Mouse (Mus musculus): ENCODE measurements around the gene Coro2b.

Coro2b gene

DNA sequence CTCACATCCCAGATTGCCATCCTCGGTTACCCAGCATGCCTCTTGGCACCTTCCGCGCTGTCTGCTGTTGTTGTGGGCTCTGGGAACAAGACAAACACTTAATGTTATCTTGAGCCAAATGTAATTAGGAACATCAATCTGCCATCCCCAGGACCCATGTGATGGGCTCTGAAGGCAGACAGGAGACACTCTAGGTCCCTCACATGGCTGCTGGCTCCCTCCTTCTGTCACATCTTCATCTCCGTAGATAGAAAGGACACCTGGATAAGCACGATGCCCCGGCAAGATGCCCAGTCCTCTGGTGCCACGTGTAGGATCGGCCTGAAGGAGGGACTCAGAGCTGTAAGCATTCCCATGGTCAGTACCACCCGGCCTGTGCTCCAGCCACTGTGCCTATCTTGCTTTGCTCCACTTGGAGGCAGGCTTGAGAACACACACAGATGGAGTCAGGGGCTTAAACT lies 2.4 kb upstream of the Coro2b start:
- DNase-seq = no peak

DNA sequence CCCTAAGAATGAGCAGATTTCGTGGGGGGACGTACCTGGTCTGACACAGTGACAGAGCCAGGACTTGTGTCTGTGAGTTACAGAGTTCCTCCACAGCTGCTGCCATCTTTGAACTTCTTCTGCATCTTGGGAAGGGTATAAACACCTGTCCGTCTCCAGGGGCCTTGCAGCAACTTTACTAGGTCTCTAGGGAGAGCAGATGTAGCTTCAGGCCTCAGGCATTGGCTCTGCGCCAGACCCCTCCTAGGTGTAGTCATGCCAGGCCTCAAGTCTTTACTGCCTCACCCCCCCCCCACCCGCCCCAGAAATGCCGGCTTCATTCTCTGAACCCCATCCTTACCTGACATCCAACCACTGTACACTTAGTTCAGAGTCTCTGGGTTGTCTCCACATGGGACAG lies 1.1 kb upstream of the Coro2b start:
- DNase-seq = no peak

DNA sequence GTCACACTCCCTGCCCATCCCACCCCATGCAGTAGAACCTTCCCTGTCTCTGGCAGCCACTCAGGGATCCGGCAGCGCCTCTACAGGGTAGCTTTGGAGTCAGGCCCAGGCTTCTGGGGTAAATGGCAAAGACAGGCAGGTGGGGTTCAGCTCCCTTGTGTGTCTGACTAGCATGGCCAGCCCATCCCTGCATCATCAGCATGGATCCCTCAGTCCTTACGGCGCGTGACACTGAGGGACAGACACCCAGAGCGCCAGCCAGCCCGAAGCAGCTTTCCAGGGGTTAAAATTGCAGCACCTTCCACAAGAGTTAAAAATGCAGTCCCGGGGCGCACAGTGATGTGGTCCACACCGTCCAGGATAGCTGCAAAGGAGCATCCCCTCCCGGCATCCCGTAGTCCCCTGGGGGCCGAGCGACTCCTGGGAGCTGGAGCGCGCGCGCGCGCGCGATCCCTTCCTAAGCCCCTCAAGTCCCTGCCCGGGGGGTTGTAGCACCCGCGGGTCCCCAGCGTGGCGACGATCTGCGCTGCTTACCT lies 657 bp downstream of the Coro2b start:
- DNase-seq = no peak

DNA sequence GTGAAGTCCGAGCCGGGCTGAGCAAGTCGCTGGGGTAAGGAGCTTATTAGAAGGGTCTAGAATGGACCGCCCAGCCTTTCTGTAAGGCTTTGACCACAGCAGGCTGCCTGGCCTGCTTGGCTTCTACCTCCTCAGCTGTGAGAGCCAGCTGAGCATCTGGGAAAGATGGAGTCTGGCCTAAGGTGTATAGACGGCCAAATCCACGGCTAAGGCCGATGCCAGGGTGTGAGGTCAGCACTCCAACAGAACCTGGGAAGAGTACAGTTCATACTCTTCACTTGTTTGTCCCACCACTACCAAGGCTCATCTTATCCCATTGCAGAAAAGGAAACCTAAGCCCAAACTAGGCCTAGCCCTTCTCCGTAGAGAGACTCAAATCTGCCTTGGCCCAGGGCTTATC lies 1.3 kb downstream of the Coro2b start:
- no peak for DNase-seq

DNA sequence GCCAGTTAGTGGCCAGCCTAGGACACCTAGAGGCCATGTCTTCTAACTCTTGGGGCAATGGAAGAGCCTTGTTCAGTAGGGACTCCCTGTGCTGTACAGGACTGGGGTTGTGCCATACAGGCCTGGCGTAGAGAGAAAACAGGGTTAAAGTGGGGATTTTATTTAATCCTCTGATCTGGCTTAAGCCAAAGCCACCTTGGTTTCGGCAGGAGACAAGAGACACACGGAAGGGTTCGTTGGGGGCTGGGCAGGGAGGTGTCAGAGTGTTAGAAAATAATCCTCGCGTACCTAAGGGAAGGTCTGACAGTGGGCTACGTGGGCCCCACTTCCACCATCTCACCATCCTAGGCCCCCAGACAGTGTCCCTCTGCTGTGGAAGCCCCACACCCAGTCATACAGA lies 2.2 kb downstream of the Coro2b start:
- no peak for DNase-seq

DNA sequence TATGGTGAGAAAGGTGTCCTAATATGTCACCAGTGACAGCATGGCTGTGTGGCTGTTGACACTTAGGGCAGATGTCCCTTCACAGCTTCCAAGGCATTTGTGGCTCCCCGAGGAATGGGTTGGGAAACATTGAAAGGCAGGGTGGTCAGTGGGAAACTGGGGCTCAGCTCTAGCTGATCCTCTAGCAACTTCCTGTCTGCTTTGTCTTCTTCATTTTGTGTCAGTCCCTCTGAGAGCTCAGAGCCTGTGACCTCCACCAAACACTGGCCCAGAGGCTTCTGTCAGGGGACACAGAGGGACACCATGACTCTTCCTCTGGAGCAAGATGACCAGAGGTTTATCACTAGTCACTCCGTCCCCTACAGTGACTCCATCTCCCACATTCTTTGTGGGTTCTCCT lies 2.7 kb downstream of the Coro2b start:
- no peak for DNase-seq

DNA sequence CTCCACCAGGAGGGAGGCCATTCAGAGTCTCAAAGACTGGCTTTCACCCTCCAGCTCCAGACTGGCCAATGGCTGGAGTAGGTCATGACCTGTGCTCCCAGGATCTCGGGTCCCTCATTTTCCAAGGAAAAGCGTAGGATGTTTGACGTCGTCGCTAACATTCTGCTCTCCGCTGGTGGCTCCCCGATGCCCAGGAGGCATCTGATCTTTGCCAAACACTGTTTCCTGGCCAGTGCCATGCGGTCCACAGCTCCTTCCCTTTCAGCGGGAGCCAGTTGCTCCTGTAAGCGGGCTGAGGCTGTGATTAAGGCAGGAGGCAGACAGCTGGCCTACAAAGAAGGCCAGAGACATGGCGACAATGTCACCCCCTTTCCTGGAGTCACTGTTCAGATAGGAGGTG lies 4.0 kb downstream of the Coro2b start:
- no peak for DNase-seq

DNA sequence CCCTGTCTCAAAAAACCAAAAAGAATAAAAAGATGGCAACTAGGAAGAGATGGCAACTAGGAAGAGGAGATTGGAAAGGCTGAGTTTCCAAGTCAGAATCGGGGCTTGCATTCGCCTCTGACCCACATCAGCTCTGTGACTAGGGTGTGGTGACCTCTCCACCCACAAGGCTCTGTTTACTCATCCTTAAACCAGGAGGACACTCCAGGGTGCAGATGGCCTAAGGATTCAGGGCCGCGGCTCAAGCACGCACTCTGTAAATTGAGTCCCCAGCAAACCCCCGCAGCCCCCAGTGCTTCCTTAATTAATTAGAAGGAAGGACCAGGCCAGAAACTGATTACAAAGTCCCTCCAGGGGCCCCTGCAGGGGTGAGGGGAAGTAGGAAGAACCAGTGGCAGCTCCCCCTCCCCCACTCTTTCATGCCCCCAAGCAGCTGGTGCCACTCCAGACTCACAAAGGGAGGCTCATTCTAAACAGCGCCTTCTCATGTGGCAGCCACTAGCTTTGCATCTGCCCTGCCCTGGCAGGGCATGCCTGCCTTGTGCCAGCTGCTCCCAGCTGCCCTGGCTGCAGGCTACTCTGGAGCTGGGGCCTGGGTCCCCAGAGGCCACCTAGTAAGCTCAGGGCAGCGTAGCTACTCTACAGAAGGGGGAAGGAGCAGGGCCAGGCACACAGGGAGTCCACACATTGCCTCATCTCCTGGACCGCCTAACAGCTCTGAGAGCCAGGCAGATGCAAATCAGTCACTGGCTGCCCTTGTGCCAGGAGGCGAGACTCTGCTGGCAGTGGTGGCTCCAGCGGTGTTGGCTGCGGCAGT lies 5.2 kb downstream of the Coro2b start:
- DNase-seq = peak; percentile 68

DNA sequence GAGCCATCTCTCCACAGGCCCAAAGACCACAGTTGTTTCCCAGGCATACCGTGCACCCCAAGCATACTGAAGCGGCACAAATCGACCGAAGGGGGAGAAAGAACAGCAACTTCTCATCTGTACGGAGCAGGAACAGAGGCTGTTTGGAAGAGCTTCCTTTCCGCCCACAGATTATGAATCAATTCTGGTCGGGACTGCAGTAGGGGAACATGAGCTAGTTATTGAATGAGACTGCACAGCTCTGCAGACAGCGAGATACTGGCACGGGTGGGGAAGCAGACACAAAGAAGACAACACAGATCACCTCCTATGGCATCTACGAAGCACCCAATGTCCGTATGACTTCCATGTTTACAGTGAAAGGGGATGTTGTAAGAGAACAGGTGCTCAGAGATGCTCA lies 8.3 kb downstream of the Coro2b start:
- no peak for DNase-seq

DNA sequence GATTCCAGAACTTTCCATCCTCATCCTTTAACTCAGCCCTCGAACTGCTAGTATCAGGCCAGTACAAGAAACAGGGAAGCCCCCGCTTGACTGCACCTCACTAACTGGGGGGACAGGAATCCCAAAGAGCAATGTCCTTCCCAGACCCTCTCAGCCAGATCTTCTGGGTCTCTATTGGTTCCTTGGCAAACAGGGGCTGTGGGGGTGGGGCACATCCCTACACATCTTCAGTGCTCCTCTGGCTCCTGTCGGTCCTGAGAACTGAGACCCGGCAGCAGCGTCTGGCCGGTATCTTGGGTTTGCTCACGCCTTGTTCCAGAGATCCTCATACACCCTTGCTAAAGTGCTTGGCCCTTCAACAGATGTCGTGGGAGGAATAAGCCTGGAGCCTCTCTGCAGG lies 10.0 kb downstream of the Coro2b start:
- DNase-seq = no peak

DNA sequence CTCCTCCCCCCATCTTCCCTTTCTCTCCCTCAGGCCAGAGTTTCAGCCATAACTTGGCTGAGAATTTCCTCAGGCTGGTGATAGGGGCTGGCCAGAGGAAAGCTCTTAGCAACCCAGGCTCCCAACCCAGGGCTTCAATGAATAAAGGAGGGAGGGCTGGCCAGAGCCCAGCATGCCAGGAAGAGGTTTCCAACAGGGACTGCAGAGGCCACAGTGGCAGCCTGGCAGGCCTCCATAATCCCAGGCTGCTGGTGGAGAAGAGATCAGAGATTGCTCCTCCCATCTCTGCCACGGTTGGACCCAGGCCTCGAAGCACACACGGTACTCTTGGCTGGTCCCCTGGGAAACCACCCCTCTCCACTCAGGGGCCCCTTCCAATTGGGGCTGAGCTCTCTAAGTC lies 10.4 kb downstream of the Coro2b start:
- peak; percentile 67 for DNase-seq

DNA sequence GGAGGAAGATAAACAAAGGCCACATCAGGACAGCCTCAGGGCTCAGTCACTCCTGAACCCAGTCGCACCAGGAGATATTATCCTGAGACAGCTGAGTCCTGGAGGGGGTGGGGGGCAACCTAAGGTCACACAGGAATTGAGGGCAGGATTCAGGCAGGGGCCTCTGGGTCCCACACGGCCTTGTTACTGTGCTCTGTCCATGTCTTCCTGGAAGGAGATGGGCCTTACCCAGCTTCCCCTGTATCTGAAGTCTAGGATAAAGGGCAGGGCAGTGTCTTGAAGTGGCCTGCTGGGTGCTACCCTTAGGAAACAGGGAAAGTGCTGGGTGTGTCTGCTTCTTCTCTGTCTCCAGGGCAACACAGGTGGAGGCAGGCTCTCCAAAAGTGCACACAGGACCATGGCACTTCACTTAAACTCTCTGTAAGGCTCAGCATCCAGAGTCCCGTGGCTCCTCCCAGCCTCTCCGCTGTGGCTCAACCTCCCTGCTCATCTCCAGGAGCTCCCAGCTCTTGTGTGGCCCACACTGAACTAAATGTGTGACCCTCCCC lies 12.0 kb downstream of the Coro2b start:
- peak; percentile 63 for DNase-seq

DNA sequence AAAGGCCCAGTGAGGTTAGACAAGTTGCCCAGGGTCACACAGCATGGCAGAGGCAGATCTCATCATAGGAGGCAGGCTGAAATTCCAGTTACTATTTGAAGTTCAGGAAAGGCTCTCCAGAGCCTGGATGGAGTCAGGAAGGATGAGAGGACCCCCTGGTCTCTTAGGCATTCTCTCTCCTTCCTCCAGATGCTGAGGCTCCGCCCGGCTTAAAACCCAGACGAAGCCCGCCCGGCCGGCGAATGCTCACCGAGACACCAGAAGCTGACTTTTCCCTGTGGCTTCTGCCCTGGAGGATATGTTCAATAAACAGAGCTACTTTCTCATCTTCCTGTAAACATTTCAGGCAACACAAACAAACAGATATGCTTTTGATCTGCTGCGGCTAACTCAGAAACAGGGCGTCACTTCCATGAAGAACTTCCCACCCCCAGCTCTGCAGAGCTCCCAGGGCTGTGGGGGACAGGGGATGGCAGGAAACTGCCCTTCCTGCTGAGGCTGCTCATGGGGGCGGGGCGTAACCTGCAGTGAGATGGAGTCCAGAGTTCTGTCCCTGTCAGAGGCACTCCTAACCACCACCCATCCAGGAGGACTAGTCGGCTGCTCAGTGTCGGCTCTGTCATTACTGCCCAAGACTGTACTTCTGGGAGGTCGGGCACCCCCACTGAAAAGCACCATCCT lies 13.9 kb downstream of the Coro2b start:
- DNase-seq = peak; percentile 89

DNA sequence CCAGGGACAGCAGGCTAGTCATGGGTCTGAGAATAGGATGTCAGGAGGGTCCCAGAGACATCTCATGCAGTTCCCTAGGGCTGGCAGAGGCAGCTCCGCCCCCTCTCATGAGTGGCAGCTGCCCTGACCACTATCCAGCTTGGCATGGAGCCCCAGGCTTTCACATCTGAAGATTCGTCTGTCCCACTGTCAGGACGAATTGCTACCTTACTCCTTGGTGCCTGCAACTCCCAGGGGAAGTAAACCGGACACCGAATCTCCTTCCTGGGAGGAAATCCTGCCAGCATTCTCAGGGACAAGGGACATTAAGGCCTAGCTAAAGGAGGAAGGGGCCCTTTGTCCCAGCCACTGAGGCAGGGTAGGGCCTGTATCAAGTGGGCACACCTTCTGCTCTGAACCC lies 14.6 kb downstream of the Coro2b start:
- peak; percentile 87 for DNase-seq

DNA sequence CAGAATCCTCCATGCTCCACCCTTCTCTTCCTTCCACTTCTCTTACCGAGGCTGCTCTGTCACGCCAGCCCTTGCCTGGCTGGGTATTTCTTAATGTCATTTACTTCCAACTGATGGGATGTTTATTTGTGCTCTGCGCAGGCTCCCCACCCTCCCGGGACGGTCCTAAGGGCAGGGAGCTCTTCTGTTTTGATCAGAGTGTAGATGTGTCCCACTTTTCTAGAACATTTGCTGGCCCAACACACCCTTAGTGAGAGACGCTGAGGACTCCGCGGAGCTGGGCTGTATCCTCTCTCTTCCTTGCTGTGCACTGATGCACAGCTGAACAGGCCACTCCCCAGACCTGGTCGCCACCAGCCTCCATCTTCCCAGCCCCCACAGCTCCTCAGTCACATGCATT lies 15.3 kb downstream of the Coro2b start:
- peak; percentile 83 for DNase-seq

DNA sequence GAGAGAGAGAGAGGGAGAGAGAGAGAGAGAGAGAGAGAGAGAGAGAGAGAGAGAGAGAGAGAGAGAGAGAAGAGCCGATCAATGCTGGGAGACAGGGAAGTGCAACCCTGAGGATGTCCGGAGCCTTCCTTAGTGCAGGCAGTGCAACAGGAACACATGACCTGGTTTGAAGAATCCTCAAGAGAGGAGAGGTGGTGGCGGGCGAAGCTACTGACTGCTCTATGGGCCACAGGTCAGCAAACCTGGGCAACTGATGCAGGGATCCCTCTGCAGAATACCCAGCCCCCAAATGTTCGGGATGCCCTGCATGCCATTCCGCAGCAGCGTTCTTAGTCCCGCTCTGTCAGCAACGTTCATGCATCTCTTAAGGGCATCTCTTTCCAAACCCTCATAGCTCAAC lies 15.9 kb downstream of the Coro2b start:
- no peak for DNase-seq

DNA sequence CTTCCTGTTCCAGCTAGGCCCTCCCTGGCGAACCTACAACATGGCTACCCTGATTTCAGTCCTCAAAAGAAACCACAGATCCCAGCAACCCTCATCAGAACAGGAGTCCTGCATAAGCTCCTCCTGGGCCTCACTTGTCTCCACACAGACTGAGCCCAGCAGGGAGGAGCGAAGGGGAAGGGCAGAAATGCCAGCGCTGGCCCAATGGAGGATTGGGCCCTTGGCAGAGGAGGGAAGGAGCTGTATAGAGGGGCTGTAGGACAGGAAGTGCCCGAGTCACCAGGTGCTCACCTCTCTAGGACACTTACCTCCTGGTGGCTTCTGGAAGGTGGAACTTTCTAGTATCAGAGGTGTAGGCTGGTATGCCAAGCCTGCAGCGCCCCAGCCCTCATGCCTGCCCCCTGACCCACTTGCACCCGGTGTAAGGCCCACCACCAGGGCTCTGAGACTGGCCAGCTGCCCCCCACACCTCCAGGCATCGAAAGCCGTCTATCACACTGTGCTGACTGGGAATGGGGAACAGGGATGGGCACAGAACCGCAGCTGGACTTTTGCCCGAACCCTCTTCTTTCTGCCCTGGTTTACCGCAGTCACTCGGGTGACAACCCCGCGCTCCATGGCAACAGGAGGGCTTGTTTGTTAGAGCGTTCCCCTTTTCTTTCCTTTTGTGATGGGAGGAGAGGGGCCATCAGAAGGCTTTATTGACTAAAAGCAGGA lies 16.9 kb downstream of the Coro2b start:
- no peak for DNase-seq

DNA sequence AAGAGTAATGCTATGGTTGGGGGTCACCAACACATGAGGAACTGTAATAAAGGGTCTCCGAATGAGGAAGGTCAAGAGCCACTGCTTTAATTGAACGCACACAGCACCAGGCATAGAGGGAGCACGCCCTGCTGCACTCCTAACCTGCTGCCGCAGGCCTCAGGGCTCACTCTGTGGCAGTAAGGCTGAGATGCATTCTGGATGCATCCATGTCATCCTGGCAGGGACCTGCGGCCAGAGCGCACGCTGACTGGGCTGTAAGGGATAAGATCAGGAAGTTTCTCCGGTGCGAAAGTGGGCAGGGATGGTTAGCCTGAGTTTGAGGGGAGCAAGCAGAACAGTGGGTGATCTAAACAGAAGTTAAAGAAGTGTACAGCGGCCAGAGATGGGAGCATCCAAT lies 17.5 kb downstream of the Coro2b start:
- DNase-seq = no peak

DNA sequence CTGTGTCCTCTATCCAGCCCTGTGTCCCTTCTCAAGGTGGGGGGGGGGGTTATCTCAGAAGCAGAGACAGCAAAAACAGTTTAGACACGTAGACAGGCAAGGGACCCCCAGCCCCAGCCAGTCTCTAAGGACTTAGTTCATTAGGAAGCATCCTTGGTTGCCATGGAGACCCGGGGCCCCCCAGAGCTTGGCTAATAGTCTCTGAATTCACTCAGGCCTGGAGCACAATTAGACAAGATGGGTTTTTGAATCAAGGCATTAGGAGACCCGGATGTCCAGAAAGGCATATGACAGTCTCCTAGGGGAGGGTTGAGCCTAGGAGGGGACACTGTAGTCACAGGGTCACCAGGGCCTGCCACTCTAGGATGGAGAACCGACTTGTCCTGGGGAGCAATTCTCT lies 18.3 kb downstream of the Coro2b start:
- DNase-seq = no peak

DNA sequence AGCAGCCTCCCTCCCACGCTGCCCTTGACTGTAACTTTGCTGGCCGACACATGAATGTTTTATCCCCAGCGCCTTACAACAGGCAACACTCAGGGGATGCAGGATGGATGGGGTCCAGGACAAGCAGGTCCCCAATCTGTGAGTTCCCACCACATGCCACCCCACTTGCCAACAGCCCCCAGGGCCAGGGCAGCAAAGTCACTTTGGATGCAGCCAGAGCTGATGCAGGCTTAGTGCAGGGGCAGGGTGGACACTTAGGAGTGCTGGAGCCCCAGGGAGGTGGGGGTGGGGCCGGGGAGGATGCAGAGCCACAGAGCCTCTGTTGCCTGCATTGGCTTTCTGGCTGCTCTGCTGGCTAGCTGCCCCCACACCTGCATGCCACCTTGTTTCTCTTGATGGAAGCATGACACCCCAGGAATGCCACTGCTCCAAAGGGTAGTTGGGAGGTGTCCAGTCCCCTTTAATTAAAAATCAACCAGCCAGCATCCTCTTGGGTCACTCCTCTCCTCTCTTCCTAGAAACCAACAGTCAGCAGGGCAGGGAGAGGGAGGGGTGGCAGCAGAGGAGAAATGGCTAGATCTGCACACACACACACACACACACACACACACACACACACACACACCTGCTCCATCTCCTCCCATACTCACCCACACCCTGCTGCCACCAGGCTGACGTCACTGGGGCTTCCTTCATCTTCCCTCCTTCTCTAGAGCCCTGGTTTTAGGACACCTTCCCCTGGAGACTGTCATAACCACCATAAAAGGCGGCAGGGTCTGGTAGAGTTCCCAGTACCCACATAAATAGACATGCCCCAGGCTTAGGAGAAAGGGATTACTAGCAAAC lies 19.5 kb downstream of the Coro2b start:
- DNase-seq = no peak

DNA sequence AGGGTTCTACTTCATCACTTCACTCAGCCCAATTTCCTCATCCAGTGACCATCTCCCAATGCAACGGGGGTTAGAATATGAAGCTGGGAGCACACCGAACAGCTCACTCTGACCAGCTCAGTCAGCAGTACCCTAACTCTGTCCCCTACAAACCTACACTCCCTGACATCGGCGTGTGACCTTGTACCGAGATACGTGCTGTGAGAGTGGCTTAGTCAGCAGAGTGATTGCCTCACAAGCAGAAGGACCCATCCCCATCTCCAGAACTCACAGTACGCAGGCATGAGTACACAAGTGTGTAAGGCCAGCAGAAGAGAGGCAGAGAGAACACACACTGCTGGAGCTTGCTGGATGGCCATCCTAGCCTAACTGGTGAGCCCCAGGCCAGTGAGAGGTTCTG lies 21.7 kb downstream of the Coro2b start:
- no peak for DNase-seq

DNA sequence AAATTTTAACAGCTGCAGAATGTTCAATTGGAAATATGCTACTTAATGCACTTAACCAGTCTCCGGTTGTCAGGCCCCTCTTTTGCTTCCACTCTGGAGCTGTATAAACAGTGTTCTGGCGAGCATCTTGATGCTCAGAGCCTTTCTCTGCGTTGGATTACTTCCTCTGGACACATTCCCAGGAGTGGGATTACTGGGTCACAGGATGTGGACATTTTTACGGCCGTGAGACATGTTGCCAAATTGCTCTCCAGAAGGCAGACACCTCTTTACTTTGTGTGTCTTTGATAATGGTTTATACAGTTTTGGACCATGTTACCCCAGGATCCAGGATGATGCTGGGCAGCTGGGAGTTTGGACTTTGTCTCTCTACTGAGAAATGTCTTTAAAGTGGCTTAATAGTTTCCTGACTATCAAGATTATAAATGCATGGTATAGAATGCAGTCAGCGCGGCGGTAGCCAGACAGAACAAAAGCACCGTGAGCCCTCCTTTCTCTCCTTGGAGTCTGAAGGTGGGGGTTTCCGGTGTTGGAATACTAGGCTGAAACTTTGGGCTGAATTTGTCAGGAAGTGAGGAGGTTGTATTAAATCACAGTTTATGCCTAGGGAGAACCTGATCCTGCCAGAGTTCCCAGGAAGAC lies 23.2 kb downstream of the Coro2b start:
- peak; percentile 67 for DNase-seq

Data from lung, postnatal 36 days (tissue).